Mouse (Mus musculus): ENCODE data around the gene Cdc26.

Gene Cdc26

GRCm38 (mm10) chr4:62408601-62409282 is at the start of gene Cdc26, which contains the start of gene Prpf4:
Gene Cdc26, minus strand, starts transcription at chr4:62408642.
Gene Prpf4, plus strand, starts transcription at chr4:62408797.
- DNase-seq (ENCODE audit: low spot score in 2 of 2): peak; percentile 87 to 96

GRCm38 (mm10) chr4:62454995-62455394 is 46.6 kb upstream of the Cdc26 start:
- DNase-seq (ENCODE audit: low spot score in 2 of 2): peak in 1 of 2 experiments; percentile 27

GRCm38 (mm10) chr4:62440986-62441385 is 32.5 kb upstream of the Cdc26 start:
- DNase-seq (ENCODE audit: low spot score in 2 of 2): no peak

DNA sequence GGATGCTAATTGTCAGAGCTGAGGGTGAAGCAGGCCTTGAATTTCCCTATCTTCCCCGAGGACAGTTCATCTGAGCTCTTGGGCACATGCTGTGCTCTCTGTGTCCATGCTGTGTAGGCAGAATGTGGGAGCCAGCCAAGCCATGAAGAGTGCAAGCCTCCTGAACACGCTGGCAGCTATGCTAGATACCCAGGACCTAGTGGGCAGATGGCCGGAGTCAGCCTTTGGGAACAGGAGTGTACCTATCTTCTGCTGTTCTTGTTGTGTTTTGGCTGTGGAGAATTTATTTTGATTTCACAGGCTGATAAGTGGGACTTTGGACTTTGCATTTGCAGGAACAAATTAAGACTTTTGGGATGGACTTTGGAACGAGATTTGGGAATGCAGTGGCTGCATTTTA is 32.1 kb upstream of the Cdc26 start:
- no peak for DNase-seq (ENCODE audit: low spot score in 2 of 2)

GRCm38 (mm10) chr4:62439793-62440192 is 31.4 kb upstream of the Cdc26 start:
- DNase-seq (ENCODE audit: low spot score in 2 of 2): no peak

DNA sequence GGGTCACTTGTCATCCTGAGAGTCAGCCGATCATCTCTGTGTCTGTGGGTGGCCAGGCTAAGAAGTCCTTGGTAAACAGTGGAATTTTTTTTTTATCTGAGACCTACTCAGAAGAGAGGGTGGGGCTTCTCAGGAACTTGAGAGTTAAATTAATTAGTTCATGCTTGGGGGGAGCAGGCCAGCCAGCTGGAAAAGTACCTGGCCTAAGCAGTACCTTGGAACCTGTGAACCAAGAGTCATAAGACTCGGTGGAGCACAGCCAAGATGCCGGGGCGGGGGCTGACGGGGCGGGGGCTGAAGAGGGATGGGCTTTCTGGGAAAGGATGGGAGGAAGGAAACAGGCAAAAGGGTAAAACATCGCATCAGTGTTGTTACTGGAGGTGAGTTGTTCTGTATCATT is 29.4 kb upstream of the Cdc26 start:
- DNase-seq (ENCODE audit: low spot score in 2 of 2): no peak

DNA sequence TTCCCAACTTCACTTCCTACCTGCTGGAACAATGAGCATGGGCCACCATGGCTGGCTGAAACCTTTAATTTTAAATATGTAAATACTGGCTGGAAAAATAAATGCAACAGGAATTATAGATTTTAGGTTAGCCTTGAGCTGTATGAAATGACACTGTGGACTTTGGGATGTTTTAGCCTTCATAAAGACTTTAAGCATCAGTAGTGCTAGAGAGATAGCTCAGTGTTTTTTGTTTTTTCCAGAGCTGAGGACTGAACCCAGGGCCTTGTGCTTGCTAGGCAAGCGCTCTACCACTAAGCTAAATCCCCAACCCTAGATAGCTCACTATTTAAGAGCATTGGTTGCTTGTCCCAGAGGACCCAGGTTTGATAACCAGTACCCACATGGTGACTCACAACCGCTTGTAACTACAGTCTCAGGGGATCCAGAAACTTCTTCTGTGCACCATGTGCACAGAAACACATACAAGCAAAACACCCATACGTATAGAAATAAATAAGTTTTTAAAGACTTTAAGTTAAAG is 28.9 kb upstream of the Cdc26 start:
- no peak for DNase-seq (ENCODE audit: low spot score in 2 of 2)

DNA sequence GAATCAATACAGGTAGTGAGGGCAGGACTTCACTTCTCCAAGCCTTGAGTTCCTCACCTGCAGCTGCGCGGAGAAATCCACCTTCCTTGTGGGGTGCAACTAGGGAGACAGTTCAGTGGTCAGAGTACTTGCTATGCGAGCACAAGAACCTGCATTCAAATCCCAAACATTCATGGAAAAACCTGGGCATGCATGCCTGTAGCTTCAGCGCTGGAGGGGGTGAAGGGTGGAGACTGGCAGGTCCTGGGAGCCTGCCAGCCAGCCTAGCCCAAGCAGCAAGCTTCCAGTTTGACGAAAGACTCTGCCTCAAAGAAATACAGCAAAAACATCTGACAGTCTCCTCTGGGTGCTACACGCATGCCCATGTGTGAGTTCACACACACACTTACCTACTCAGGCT is 26.6 kb upstream of the Cdc26 start, which contains the start of gene Rnf183:
Gene Rnf183 (minus strand): TSS at position 172 of the 400 bp plus-strand sequence.
- no peak for DNase-seq (ENCODE audit: low spot score in 2 of 2)

DNA sequence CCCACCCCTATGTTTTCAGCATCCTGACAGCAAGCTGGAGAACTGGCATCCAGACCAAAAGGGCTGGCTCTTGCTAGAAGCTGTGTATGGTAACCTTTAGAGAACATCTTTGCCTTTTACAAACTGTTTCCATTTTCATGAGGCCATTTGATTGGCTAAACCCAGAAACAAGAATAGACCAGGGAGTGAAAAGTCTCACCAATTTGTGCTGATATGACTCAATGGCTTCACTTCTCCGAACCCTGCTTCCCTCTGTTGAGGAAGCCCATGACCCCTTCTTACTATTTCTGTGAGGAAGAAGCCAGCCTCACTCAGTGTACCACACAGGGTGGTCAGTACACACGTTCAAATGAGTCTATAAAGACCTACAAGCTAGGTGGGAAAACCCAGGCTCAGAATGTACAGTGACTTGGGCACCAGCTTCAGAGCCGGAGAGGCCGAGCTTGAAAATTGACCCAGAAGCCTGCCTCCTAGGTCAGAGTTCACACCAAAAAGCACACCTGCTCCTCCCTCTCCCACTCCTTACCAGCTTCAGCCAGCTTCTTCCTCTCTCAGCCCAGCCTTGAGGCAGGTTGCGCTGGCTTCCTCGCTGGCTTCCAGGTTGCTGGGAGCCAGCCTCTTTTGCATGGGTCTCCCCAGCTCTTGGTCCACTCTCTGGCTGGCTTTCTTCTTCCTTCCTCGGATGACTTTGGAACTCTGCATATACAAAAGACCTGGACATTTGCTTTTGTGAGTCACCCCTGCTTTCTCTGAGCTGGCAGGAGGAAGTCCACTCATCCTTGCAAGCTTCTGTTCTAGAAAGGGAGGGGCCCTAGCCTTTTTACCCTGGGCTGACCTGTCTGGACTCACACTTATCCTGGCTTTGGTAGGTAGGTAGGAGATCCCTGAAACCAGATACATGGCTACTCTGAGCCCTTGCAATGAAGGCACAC is 25.8 kb upstream of the Cdc26 start:
- no peak for DNase-seq (ENCODE audit: low spot score in 2 of 2)

DNA sequence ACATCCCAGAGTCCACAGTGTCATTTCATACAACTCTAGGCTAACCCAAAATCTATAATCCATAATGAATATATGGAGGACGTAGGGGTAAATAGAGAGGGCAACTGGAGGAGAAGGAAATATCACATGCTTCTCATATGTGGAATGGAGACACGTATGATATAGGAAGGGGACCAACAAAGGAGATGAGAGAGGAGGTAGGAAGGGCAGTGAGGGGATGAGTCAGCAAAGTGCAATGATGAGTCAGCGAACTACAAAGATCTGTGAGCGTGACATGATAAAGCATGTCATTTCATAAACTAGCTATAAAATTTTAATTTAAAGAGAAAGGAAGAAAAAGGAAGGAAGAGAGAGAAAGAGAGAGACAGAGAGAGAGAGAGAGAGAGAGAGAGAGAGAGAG is 23.1 kb upstream of the Cdc26 start:
- no peak for DNase-seq (ENCODE audit: low spot score in 2 of 2)

GRCm38 (mm10) chr4:62430678-62431077 is 22.2 kb upstream of the Cdc26 start:
- DNase-seq (ENCODE audit: low spot score in 2 of 2): no peak

- no peak for DNase-seq (ENCODE audit: low spot score in 2 of 2)
Measured at GRCm38 (mm10) chr4:62429616-62430015, 21.2 kb upstream of the Cdc26 start.

DNA sequence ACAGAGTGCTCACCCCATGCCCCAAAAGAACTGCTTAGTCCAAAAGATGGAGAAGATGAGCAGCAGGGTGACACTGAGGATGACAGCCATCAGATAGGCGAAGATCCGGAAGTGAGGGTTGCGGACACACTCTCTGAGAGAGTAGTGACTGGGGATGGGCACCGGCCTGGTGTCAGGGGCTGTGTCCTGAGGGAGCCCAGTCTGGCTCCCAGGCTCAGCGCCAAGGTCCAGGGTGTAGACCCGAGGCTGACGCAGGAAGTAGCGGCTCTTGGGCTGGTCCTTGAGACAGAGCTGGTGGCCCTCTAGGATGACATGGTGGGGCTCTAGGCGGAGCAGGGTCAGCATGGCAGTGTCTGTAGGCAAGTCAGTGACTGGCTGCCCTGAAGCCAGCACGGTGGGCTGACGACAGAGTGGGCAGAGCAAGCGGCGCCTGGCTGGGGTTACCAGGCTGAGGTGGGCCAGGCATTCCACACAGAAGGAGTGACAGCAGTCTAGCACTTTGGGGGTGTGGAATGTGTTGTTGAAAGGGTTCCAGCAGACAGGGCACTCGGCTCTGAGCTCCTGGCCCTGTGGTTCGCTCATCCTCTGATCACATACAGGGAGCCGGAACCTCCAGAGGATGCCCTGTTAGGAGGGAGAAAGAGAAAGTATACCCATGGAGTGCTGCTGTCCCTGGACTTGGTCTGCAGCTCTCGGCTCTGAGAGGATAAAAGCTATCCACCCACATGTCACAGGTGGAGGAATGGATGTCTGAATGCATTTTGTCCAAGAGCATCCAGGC is 19.7 kb upstream of the Cdc26 start:
- DNase-seq (ENCODE audit: low spot score in 2 of 2): no peak

GRCm38 (mm10) chr4:62425891-62426290 is 17.4 kb upstream of the Cdc26 start:
- DNase-seq (ENCODE audit: low spot score in 2 of 2): no peak

GRCm38 (mm10) chr4:62419091-62419490 is 10.6 kb upstream of the Cdc26 start:
- no peak for DNase-seq (ENCODE audit: low spot score in 2 of 2)

- DNase-seq (ENCODE audit: low spot score in 2 of 2): no peak
Measured at GRCm38 (mm10) chr4:62418448-62418847, 10.0 kb upstream of the Cdc26 start.

GRCm38 (mm10) chr4:62411606-62412005 is 3.2 kb upstream of the Cdc26 start:
- DNase-seq (ENCODE audit: low spot score in 2 of 2): no peak

DNA sequence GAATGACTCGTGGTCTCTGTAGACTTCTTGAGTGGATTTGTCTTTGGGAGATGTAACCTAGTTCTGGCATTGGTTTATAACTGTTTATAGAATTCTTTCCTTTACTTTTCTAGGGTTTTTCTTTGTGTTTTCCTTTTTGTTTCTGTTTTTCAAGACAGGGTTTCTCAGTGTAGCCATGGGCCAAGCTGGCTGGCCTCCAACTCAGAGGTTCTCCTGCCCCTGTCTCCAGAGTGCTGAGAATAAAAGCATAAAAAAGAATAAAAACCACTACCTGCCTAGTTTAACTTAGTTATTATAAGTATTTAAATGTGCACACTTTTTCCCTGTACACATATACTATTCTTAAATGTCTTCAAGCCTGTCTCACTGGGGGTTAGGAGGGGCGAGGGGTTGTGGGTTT is 1.9 kb upstream of the Cdc26 start:
- no peak for DNase-seq (ENCODE audit: low spot score in 2 of 2)

DNA sequence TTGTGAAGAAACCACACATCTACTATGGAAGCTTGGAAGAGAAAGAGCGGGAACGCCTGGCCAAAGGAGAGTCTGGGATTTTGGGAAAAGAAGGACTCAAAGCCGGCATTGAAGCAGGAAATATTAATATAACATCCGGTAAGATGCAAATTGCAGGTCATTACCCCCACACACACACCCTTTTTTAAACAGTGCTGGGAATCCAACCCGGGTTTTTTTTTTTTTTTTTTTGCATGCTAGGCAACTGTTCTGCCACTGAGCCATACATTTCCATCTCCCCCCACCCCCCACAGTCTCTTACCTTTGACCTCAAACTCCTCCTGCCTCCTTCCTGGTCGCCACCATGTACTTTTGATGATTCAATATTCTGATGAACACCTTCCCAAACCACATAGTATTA is 1.2 kb upstream of the Cdc26 start:
- DNase-seq (ENCODE audit: low spot score in 2 of 2): no peak

DNA sequence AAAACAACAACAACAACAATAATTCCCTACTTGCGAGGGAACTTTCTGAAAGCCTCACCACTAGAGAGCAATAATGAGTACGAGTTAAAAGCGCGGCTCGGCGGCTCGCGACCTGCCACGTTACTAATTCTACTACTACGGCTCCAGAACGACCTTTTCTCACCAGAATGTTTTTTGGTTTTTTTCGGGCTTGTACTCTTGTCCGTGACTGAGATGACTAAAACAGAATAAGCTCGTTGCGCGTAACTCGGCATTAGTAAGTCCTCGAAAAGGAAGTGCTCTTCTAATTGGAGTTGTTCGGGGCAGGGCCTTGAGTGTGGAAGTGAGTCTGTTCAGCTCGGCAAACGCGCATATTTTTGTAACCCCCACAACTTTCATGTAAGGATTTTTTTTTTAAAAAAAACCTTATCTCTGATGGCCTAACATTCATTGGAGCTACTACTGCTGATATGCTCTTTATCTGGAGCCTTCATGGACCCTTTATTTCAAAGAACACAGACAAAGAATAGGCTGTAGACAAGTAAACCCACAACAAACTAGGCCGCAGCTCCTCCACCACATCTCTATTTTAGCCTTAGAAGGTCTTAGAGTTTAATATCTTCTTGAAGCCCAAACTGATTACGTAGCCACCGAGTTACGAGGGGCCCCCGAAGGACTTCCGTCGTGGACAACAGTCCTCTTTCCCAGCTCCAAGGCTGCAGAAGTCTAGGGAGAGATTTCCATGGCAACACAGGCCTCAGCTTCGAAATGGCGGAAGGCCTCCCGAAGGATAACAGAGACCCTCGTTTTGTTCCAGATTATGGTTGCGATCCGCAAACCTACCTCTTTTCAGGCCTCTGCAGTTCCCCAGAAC is 486 bp downstream of the Cdc26 start:
- DNase-seq (ENCODE audit: low spot score in 2 of 2): peak; percentile 37 to 39

DNA sequence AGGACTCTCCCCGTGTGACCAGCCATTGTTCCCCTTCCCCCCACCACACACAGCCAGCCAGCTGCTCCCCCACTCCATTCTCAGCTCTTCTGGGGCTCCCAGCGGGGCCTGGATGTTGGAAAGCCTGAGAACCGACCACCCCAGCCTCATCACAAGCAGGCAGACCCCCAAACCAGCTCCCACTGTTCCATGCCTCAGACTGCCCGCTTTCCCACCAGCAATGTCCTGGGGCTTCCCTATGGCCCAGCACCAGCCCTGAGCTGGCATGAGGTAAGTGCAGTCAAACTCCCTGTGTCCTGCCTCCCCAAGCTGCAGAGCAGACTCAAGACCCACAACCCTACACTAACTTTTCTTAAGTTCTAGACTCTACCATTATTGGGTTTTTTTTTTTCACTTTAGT is 2.3 kb downstream of the Cdc26 start:
- no peak for DNase-seq (ENCODE audit: low spot score in 2 of 2)

Data from urinary bladder, adult 18-20 months (tissue).